Mouse (Mus musculus) kidney, adult 11 months (tissue): Measurements from ENCODE around the gene Sestd1.

ENCODE experiments used
- DNase-seq: peaks from one replicate; pipeline ENCODE4 v3.0.0; 2022

Gene Sestd1

GRCm38 (mm10) chr2:77203916-77204315, 76.5 kb downstream of the Sestd1 start:
- DNase-seq = no peak

GRCm38 (mm10) chr2:77201900-77202299, 78.5 kb downstream of the Sestd1 start:
- DNase-seq = no peak

- DNase-seq = no peak
These were observed 79.3 kb downstream of the Sestd1 start for GRCm38 (mm10) chr2:77200958-77201614.

GRCm38 (mm10) chr2:77200379-77200778, 80.0 kb downstream of the Sestd1 start:
- no peak for DNase-seq

GRCm38 (mm10) chr2:77198246-77198645, 82.1 kb downstream of the Sestd1 start:
- peak; percentile 45 for DNase-seq

- DNase-seq = no peak
These were observed 83.6 kb downstream of the Sestd1 start for GRCm38 (mm10) chr2:77196819-77197218.

- no peak for DNase-seq
These were observed 85.3 kb downstream of the Sestd1 start for GRCm38 (mm10) chr2:77195056-77195455.

- DNase-seq = no peak
These were observed 88.6 kb downstream of the Sestd1 start for GRCm38 (mm10) chr2:77191811-77192210.

- DNase-seq = no peak
These were observed 89.5 kb downstream of the Sestd1 start for GRCm38 (mm10) chr2:77190891-77191290.

- DNase-seq = no peak
These were observed 90.1 kb downstream of the Sestd1 start for GRCm38 (mm10) chr2:77190301-77190700.

GRCm38 (mm10) chr2:77189671-77190070, 90.7 kb downstream of the Sestd1 start:
- DNase-seq = no peak

GRCm38 (mm10) chr2:77187501-77187900, 92.9 kb downstream of the Sestd1 start:
- no peak for DNase-seq

GRCm38 (mm10) chr2:77186912-77187311, 93.5 kb downstream of the Sestd1 start:
- no peak for DNase-seq

- no peak for DNase-seq
These were observed 96.3 kb downstream of the Sestd1 start for GRCm38 (mm10) chr2:77184049-77184571.

GRCm38 (mm10) chr2:77183646-77184045, 96.7 kb downstream of the Sestd1 start:
- no peak for DNase-seq

GRCm38 (mm10) chr2:77182996-77183380, 97.4 kb downstream of the Sestd1 start:
- no peak for DNase-seq

- no peak for DNase-seq
These were observed 98.0 kb downstream of the Sestd1 start for GRCm38 (mm10) chr2:77182271-77182995.

- DNase-seq = no peak
These were observed 102.9 kb downstream of the Sestd1 start for GRCm38 (mm10) chr2:77177472-77177871.

GRCm38 (mm10) chr2:77176413-77176812, 104.0 kb downstream of the Sestd1 start:
- DNase-seq = no peak

GRCm38 (mm10) chr2:77175411-77175810, 105.0 kb downstream of the Sestd1 start:
- DNase-seq = no peak

- DNase-seq = peak; percentile 57
These were observed 106.1 kb downstream of the Sestd1 start for GRCm38 (mm10) chr2:77174313-77174712.

GRCm38 (mm10) chr2:77173821-77174220, 106.6 kb downstream of the Sestd1 start:
- DNase-seq = peak; percentile 20

- DNase-seq = no peak
These were observed 107.0 kb downstream of the Sestd1 start for GRCm38 (mm10) chr2:77173366-77173765.

GRCm38 (mm10) chr2:77172241-77172671, 108.1 kb downstream of the Sestd1 start:
- DNase-seq = peak; percentile 88
